Mouse (Mus musculus) bone marrow macrophage, adult 2 months (primary cell): ENCODE results near the gene Actr6.

Experiments
- CTCF ChIP-seq: IDR thresholded peaks from 2 replicates; pipeline ENCODE4 v1.5.1; 2012; ENCODE audit warnings: low read depth, mild to moderate bottlenecking, low read length, moderate library complexity
- POLR2A ChIP-seq: IDR thresholded peaks from 2 replicates; pipeline ENCODE4 v1.6.1; 2012; ENCODE audit warnings: mild to moderate bottlenecking, low read depth, low read length, borderline replicate concordance

- TF ChIP-seq CTCF (no peak), POLR2A (no peak)
Observed at GRCm38 (mm10) chr10:89720796-89721195, 11.3 kb downstream of the Actr6 start.
